Mouse (Mus musculus) limb, embryonic 12.5 days (tissue): Measurements from ENCODE around the gene Ctbs. TPM values are rescaled to one million over a fixed set of nuclear protein-coding genes. Genes with fewer than 3 reads are reported as not detected.

Source experiments
- ATAC-seq: fragments of 200-750 bp; cut with Nextera tagmentation; 2 replicates; pipeline ENCODE4 v1.8.0; 2017; ENCODE audit warnings: low read depth, moderate TSS enrichment; ENCODE audit not compliant: insufficient number of reproducible peaks, insufficient read depth, low FRiP score, low TSS enrichment
- H3K27ac ChIP-seq: fragments of 300-500 bp; sonication (generic); 2 replicates; pipeline ENCODE4 v1.5.1; 2016; ENCODE audit warnings: mild to moderate bottlenecking, moderate library complexity
- H3K27me3 ChIP-seq: fragments of 300-500 bp; sonication (generic); 2 replicates; pipeline ENCODE4 v1.6.1; 2016; ENCODE audit warnings: mild to moderate bottlenecking, moderate library complexity
- H3K36me3 ChIP-seq: fragments of 300-500 bp; sonication (generic); 2 replicates; pipeline ENCODE4 v1.6.1; 2016; ENCODE audit warnings: mild to moderate bottlenecking, moderate library complexity
- H3K4me1 ChIP-seq: fragments of 300-500 bp; sonication (generic); replicated peaks from 2 replicates; pipeline ENCODE4 v1.6.1; 2016
- H3K4me2 ChIP-seq: fragments of 300-500 bp; sonication (generic); 2 replicates; pipeline ENCODE4 v1.6.1; 2016; ENCODE audit warnings: mild to moderate bottlenecking, moderate library complexity
- H3K4me3 ChIP-seq: fragments of 300-500 bp; sonication (generic); replicated peaks from 2 replicates; pipeline ENCODE4 v1.5.1; 2016; ENCODE audit warnings: mild to moderate bottlenecking
- H3K9ac ChIP-seq: fragments of 300-500 bp; sonication (generic); replicated peaks from 2 replicates; pipeline ENCODE4 v1.6.1; 2016; ENCODE audit warnings: mild to moderate bottlenecking, moderate library complexity
- H3K9me3 ChIP-seq: fragments of 300-500 bp; sonication (generic); 2 replicates; pipeline ENCODE4 v1.6.1; 2016; ENCODE audit warnings: mild to moderate bottlenecking, moderate library complexity
- WGBS: fragments of 180-500 bp; shearing (Covaris S2); methylation state at CpG from one replicate; pipeline ENCODE4 v1.1.7; 2016; 5-methylcytosine and 5-hydroxymethylcytosine counted together
- polyA plus RNA-seq: library from polyadenylated mRNA; unstranded; fragments of >200 nt; fragmentation: Nextera tagmentation; extraction: Ambion mirVana; gene quantifications from 2 replicates; pipeline ENCODE4 v1.2.1, GENCODE M21; 2016

Ctbs gene
- polyA plus RNA-seq, 1 experiment from 2014 or later = 6.4 TPM

DNA sequence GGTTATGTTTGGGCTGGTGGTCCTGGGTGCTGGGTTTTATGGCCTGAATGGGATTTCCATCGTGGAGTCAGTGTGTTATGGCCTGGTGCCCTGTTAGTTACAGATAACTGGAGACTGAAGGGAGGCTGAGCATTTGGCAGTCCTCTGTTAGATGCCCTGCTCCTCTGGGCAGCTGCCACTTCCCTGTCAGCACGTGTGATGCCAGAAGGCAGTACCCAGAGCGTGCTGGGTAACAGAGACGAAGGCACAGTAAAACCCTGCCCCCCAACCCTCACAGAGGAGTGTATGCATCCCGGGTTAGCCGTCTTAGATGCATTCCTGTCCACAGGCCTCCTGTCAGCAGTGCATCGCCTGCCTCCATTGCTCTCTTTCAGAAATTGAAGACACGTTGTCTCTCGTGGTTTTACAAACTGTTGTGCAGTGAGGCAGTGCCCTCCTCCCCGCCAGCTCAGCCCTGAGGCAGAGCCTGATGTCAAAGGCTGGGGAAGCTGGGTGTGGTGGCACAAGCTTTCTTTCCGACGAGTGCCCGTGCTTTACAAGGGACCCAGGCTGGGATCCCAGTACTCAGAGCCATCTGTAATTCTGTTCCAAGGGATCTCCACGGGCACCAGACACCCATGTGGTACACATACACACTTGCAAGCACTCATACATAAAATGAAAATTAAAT, 15.8 kb upstream of the Ctbs start:
- H3K9me3 ChIP-seq = no peaks in the 10 kb centered on the region
- H3K9ac ChIP-seq = no peak overlapping the region
- no peak for ATAC-seq
- H3K4me3 ChIP-seq = no peak overlapping the region
- no peak overlapping the region for H3K4me2 ChIP-seq
- H3K4me1 ChIP-seq = no peaks in the 10 kb centered on the region
- 88% methylated on average over 14 of the region's 14 CpGs for WGBS
- H3K27me3 ChIP-seq = no peaks in the 10 kb centered on the region
- H3K27ac ChIP-seq = no peak overlapping the region
- H3K36me3 ChIP-seq = peaks cover 80% of the 10 kb centered on the region

GRCm38 (mm10) chr3:146434686-146435085, 14.9 kb upstream of the Ctbs start:
- 95% methylated on average over 8 of the region's 8 CpGs for WGBS
- no peak overlapping the region for H3K4me2 ChIP-seq
- peaks cover 75% of the 10 kb centered on the region for H3K36me3 ChIP-seq
- no peak overlapping the region for H3K9ac ChIP-seq
- ATAC-seq = no peak
- H3K27ac ChIP-seq = no peak overlapping the region
- no peaks in the 10 kb centered on the region for H3K27me3 ChIP-seq
- no peak overlapping the region for H3K4me3 ChIP-seq
- no peaks in the 10 kb centered on the region for H3K4me1 ChIP-seq
- H3K9me3 ChIP-seq = no peaks in the 10 kb centered on the region

DNA sequence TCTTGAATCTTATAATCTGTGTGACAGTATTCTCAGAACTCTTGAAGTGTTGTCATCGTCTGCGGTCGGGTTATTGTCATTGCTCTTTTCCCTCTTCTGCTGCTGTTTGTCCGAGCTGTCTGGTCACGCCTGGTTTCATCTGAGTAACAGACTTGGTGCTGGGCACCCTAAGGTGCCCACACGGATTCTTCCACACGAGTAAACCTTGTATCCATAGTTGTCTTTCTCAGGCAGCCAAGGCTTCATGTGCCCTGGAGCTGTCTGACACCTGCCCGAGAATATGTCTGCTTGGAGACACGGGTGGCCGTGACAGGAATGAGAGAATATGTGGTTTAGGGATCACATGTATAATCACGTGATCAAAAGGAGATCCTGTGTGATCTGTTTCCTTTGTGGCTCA, 14.1 kb upstream of the Ctbs start:
- H3K27me3 ChIP-seq = no peaks in the 10 kb centered on the region
- no peak for ATAC-seq
- WGBS = 90% methylated on average over 11 of the region's 11 CpGs
- H3K27ac ChIP-seq = no peak overlapping the region
- H3K9ac ChIP-seq = no peak overlapping the region
- H3K4me1 ChIP-seq = no peaks in the 10 kb centered on the region
- no peak overlapping the region for H3K4me2 ChIP-seq
- H3K9me3 ChIP-seq = no peaks in the 10 kb centered on the region
- no peak overlapping the region for H3K4me3 ChIP-seq
- H3K36me3 ChIP-seq = peaks cover 81% of the 10 kb centered on the region

DNA sequence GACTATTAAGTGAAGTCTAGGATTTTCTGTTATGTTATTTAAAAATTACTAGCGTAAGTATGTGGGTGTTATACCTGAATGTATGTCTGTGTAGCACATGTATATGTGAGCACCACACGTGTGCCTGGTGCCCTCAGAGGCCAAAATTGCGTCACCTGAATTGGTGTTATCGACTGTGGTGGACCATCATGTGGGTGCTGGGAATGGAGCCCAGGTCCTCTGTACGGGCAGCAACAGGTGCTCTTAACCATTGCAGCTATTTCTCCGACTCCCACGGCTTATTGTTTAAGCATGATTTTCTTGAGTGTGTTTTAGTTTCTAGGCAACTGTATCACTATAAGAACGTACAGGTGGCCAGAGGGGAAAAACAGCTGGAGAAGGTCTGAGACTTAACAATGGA, 13.5 kb upstream of the Ctbs start:
- ATAC-seq = no peak
- Histone ChIP-seq H3K9ac (no peak overlapping the region), H3K4me3 (no peak overlapping the region), H3K4me1 (no peaks in the 10 kb centered on the region), H3K36me3 (peaks cover 78% of the 10 kb centered on the region), H3K27me3 (no peaks in the 10 kb centered on the region), H3K4me2 (no peak overlapping the region), H3K27ac (no peak overlapping the region), H3K9me3 (no peaks in the 10 kb centered on the region)
- 92% methylated on average over 8 of the region's 8 CpGs for WGBS

DNA sequence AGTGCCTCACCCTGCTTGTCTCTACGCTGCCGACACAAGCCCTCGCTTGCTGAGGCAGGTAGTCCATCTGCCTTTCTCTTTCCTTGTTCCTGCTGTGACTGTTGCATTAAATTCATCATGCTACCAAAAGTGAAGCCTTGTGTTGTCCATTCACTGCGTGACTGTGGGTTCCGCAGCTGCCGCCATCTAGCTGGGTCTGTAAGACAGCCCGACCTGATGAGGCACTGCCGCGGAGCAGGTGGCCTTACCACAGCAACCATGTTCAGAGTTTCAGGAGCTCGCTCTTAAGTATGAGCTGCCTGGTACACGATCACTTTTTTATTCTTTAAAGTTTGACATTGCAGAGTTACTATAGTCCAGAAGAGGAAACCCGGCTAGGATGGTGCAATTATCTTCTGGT, 9.6 kb upstream of the Ctbs start:
- 92% methylated on average over 12 of the region's 12 CpGs for WGBS
- Histone ChIP-seq H3K4me1 (no peaks in the 10 kb centered on the region), H3K9me3 (no peaks in the 10 kb centered on the region), H3K4me2 (no peak overlapping the region), H3K27ac (peak overlapping the region; percentile 23; the same call in 1 of the 2 replicates), H3K36me3 (peaks cover 50% of the 10 kb centered on the region), H3K4me3 (no peak overlapping the region), H3K27me3 (no peaks in the 10 kb centered on the region), H3K9ac (no peak overlapping the region)
- no peak for ATAC-seq

- 79% methylated on average over 7 of the region's 7 CpGs for WGBS
- no peaks in the 10 kb centered on the region for H3K4me1 ChIP-seq
- no peak overlapping the region for H3K9ac ChIP-seq
- no peaks in the 10 kb centered on the region for H3K9me3 ChIP-seq
- ATAC-seq = no peak
- peaks cover 50% of the 10 kb centered on the region for H3K36me3 ChIP-seq
- no peak overlapping the region for H3K4me3 ChIP-seq
- no peak overlapping the region for H3K4me2 ChIP-seq
- H3K27ac ChIP-seq = no peak overlapping the region
- H3K27me3 ChIP-seq = no peaks in the 10 kb centered on the region
Measured at GRCm38 (mm10) chr3:146440422-146440821, 9.2 kb upstream of the Ctbs start.

GRCm38 (mm10) chr3:146442484-146442883, 7.1 kb upstream of the Ctbs start:
- Histone ChIP-seq H3K36me3 (peaks cover 34% of the 10 kb centered on the region), H3K9ac (no peak overlapping the region), H3K27me3 (no peaks in the 10 kb centered on the region), H3K4me1 (no peaks in the 10 kb centered on the region), H3K4me2 (no peak overlapping the region), H3K9me3 (0 out of 2 replicates have a peak, but pooled peaks cover 4% of the 10 kb centered on the region), H3K27ac (no peak overlapping the region), H3K4me3 (no peak overlapping the region)
- 90% methylated on average over 7 of the region's 7 CpGs for WGBS
- no peak for ATAC-seq

DNA sequence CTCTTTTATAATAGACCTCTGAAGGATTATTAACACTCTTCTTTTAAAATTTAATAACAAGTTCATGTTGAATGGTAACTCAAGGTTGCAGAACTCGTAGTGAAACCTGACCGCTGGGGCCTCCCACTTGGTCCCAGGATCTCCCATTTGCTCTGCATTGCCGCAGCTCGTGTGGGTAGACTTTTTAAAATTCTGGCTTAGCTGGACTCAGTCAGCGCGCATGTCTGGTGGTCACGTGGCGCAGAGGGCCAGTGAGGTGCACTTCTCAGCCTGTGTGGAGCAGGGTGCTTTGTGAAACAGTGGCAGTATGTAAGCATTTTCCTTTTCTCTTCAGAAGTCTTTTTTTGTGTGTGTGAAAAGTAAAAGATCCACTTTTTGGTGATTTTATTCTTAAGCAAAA, 6.7 kb upstream of the Ctbs start:
- Histone ChIP-seq H3K4me1 (no peaks in the 10 kb centered on the region), H3K4me3 (no peak overlapping the region), H3K4me2 (no peak overlapping the region), H3K27me3 (no peaks in the 10 kb centered on the region), H3K36me3 (peaks cover 30% of the 10 kb centered on the region), H3K9me3 (0 out of 2 replicates have a peak, but pooled peaks cover 4% of the 10 kb centered on the region), H3K9ac (no peak overlapping the region), H3K27ac (no peak overlapping the region)
- no peak for ATAC-seq
- 88% methylated on average over 8 of the region's 8 CpGs for WGBS

- 92% methylated on average over 7 of the region's 7 CpGs for WGBS
- no peak for ATAC-seq
- H3K36me3 ChIP-seq = peaks cover 25% of the 10 kb centered on the region
- H3K4me3 ChIP-seq = no peak overlapping the region
- no peak overlapping the region for H3K27ac ChIP-seq
- no peaks in the 10 kb centered on the region for H3K4me1 ChIP-seq
- no peak overlapping the region for H3K4me2 ChIP-seq
- no peaks in the 10 kb centered on the region for H3K27me3 ChIP-seq
- no peak overlapping the region for H3K9ac ChIP-seq
- H3K9me3 ChIP-seq = 0 out of 2 replicates have a peak, but pooled peaks cover 4% of the 10 kb centered on the region
Measured at GRCm38 (mm10) chr3:146443380-146443779, 6.2 kb upstream of the Ctbs start.

DNA sequence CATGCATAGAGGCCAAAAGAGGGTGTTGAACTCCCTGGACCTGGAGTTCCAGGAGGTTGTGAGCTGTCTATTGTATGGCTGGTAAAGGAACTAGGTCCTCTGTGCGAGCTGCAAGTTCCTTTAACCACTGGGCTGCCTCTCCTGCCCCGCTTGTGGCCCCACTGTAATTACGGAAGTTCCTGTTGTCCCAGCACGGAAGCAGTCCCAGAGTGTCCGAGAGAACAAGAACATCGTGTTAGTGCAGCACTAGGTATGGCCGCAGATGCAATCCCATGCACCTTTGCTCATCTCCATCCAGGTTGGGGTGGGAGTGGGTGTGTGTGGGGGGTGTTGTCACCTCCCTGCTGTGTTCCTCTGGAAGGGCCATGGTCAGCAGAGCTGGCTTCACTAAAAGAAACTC, 4.7 kb upstream of the Ctbs start:
- Histone ChIP-seq H3K9me3 (0 out of 2 replicates have a peak, but pooled peaks cover 4% of the 10 kb centered on the region), H3K36me3 (peaks cover 20% of the 10 kb centered on the region), H3K27ac (no peak overlapping the region), H3K4me2 (no peak overlapping the region), H3K4me3 (no peak overlapping the region), H3K4me1 (0 out of 2 replicates have a peak, but pooled peaks cover 7% of the 10 kb centered on the region), H3K27me3 (no peaks in the 10 kb centered on the region), H3K9ac (no peak overlapping the region)
- WGBS = 93% methylated on average over 7 of the region's 7 CpGs
- no peak for ATAC-seq

DNA sequence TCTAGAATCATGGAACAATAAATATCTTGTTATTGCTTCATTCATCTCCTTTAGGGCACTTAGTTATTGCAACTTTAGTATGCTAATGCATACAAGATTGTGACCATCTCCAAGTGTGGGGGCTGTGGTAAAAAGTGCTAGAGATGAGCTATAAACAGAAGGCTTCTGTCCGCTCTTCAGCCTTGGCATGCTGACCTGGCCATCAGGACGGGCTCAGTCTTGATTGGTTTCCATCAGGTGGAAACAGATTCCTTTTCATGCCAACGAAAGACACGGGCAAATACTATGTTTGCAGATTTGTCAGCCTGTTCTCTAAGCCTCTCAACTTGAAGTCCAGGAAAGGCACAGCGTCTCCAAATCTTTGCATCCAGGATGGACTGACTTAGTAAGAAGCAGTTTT, 2.4 kb upstream of the Ctbs start:
- ATAC-seq = no peak
- Histone ChIP-seq H3K27me3 (no peaks in the 10 kb centered on the region), H3K36me3 (peaks cover 9% of the 10 kb centered on the region), H3K4me2 (no peak overlapping the region), H3K4me3 (no peak overlapping the region), H3K4me1 (0 out of 2 replicates have a peak, but pooled peaks cover 14% of the 10 kb centered on the region), H3K27ac (no peak overlapping the region), H3K9me3 (0 out of 2 replicates have a peak, but pooled peaks cover 4% of the 10 kb centered on the region), H3K9ac (no peak overlapping the region)
- 88% methylated on average over 5 of the region's 5 CpGs for WGBS

DNA sequence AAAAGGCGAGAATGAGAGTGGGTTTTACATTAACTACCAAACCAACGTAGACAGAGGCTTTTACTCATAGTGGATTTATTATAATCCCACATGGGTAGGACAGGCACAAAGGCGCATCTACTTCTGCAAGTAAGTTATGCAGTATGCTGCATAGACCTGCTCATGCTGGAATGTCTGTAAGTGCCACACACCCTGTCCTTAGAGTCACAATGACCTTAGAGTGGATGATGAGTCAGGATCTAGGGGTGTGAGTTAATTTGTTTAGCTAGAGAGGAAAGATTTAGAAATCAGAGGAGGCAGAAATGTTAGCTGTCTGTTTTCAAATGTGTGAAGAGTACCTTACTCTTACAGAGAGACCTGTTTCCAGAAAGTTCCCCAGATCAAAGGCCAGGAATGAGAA, 2.0 kb upstream of the Ctbs start:
- Histone ChIP-seq H3K9me3 (0 out of 2 replicates have a peak, but pooled peaks cover 4% of the 10 kb centered on the region), H3K9ac (no peak overlapping the region), H3K4me1 (0 out of 2 replicates have a peak, but pooled peaks cover 14% of the 10 kb centered on the region), H3K36me3 (peaks cover 5% of the 10 kb centered on the region), H3K27me3 (no peaks in the 10 kb centered on the region), H3K4me2 (no peak overlapping the region), H3K4me3 (no peak overlapping the region), H3K27ac (no peak overlapping the region)
- 88% methylated on average over 3 of the region's 3 CpGs for WGBS
- no peak for ATAC-seq
